Mouse (Mus musculus): Measurements from ENCODE around the gene Exosc2. TPM values are rescaled to one million over a fixed set of nuclear protein-coding genes. Genes with fewer than 3 reads are reported as not detected.

The Exosc2 gene
- polyA plus RNA-seq, 1 experiment from 2014 or later, result 44.0 TPM

Other genes with a start within 250 kb of the Exosc2 start
- gene Ass1, start 200.5 kb upstream of the Exosc2 start, polyA plus RNA-seq (2015; fragmentation: Nextera tagmentation; extraction: Ambion mirVana), result 6.0 and 8.0 TPM in 2 replicates
- gene Fubp3, start 98.1 kb upstream of the Exosc2 start, polyA plus RNA-seq (2015; fragmentation: Nextera tagmentation; extraction: Ambion mirVana), result 57.2 and 58.7 TPM in 2 replicates
- gene Prdm12, start 30.7 kb upstream of the Exosc2 start, polyA plus RNA-seq (2015; fragmentation: Nextera tagmentation; extraction: Ambion mirVana), result 0.98 and 2.5 TPM in 2 replicates
- 23.5 and 23.8 TPM in 2 replicates for gene Abl1, start 17.7 kb downstream of the Exosc2 start, polyA plus RNA-seq (2015; fragmentation: Nextera tagmentation; extraction: Ambion mirVana)
- gene Qrfp, start 139.9 kb downstream of the Exosc2 start, polyA plus RNA-seq (2015; fragmentation: Nextera tagmentation; extraction: Ambion mirVana), result 0.06 TPM in 1 of 2 replicates, not detected in the other
- gene Fibcd1, start 175.3 kb downstream of the Exosc2 start, polyA plus RNA-seq (2015; fragmentation: Nextera tagmentation; extraction: Ambion mirVana), result 2.7 and 4.2 TPM in 2 replicates
- gene Lamc3, start 216.6 kb downstream of the Exosc2 start, polyA plus RNA-seq (2015; fragmentation: Nextera tagmentation; extraction: Ambion mirVana), result 3.4 and 4.0 TPM in 2 replicates

All from forebrain, embryonic 16.5 days (tissue).